Mouse (Mus musculus): ENCODE measurements around the gene A530016L24Rik.

Gene A530016L24Rik

DNA sequence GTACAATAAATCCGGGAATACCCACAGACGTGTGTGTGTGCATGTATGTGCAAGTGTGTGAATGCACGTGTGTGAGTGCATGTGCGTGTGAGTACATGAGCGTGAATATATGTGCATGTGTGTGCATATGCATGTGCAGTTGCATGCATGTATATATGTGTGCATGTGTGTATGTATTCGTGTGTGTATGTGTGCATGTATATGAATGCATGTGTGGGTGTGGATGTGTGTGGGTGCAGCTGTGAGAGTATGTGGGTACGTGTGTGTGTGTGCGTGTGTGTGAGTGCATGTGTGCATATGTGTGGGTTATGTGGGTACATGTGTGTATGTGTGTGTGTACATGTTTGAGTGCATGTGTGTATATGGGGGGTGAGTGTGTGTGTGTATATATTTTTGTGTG is 56.9 kb downstream of the A530016L24Rik start:
- DNase-seq (ENCODE audit: extremely low read depth, insufficient read length, low spot score) = no peak

GRCm38 (mm10) chr12:112549287-112549686 is 60.0 kb downstream of the A530016L24Rik start:
- DNase-seq (ENCODE audit: extremely low read depth, insufficient read length, low spot score) = no peak
